Mouse (Mus musculus) MEL (cell line): ENCODE data around the gene Gria3. TPM values are rescaled to one million over a fixed set of nuclear protein-coding genes. Genes with fewer than 3 reads are reported as not detected.

ENCODE experiments used
- DNase-seq: peaks from one replicate; pipeline ENCODE4 v3.0.0; 2011; ENCODE audit warnings: low read depth, low spot score
- H3K27ac ChIP-seq: 2 replicates; pipeline ENCODE4 v1.5.1; 2012; ENCODE audit warnings: low read depth, mild to moderate bottlenecking, control low read depth, low read length, moderate library complexity; ENCODE audit not compliant: control insufficient read depth
- H3K27me3 ChIP-seq, 2 experiments: fragments of 150-350 bp in 1 of 2; sonication (generic) in 1 of 2; 2 replicates each; pipeline ENCODE4 v1.6.1; 2012; ENCODE audit warnings: low read length in 2 of 2, mild to moderate bottlenecking in 2 of 2, improper control_type of control experiment in 1 of 2, moderate library complexity in 1 of 2; ENCODE audit not compliant: insufficient read depth in 2 of 2, control insufficient read depth in 1 of 2
- H3K36me3 ChIP-seq, 2 experiments: 2 replicates each; pipeline ENCODE4 v1.6.1; 2012 to 2014; ENCODE audit warnings: low read length in 2 of 2, improper control_type of control experiment in 1 of 2, inconsistent platforms in 1 of 2, mild to moderate bottlenecking in 1 of 2; ENCODE audit not compliant: insufficient read depth in 2 of 2, control insufficient read depth in 1 of 2
- H3K4me1 ChIP-seq, 2 experiments: fragments of 150-350 bp in 1 of 2; sonication (generic) in 1 of 2; 2 replicates each; pipeline ENCODE4 v1.6.1; 2012; ENCODE audit warnings: low read length in 2 of 2, improper control_type of control experiment in 1 of 2, mild to moderate bottlenecking in 1 of 2; ENCODE audit not compliant: insufficient read depth in 2 of 2, control insufficient read depth in 1 of 2
- H3K4me3 ChIP-seq, 2 experiments: fragments of 150-350 bp in 1 of 2; sonication (generic) in 1 of 2; 2 replicates each; pipeline ENCODE4 v1.5.1; 2012; ENCODE audit warnings: low read depth in 2 of 2, low read length in 2 of 2, mild to moderate bottlenecking in 2 of 2, moderate library complexity in 2 of 2, control low read depth in 1 of 2, improper control_type of control experiment in 1 of 2; ENCODE audit not compliant: control insufficient read depth in 1 of 2, insufficient read depth in 1 of 2
- H3K79me2 ChIP-seq: 2 replicates; pipeline ENCODE4 v1.6.1; 2012; ENCODE audit warnings: mild to moderate bottlenecking, low read length, moderate library complexity; ENCODE audit not compliant: control insufficient read depth, poor library complexity, insufficient read depth
- H3K9ac ChIP-seq: 2 replicates; pipeline ENCODE4 v1.6.1; 2012; ENCODE audit warnings: low read depth, mild to moderate bottlenecking, control low read depth, low read length, moderate library complexity; ENCODE audit not compliant: control insufficient read depth, poor library complexity, severe bottlenecking
- H3K9me3 ChIP-seq: fragments of 150-350 bp; sonication (generic); replicated peaks from 2 replicates; pipeline ENCODE4 v1.6.1; 2012; ENCODE audit warnings: mild to moderate bottlenecking, low read length, improper control_type of control experiment, moderate library complexity; ENCODE audit not compliant: insufficient read depth
- BHLHE40 ChIP-seq: IDR thresholded peaks from 2 replicates; pipeline ENCODE4 v1.6.1; 2012; ENCODE audit warnings: low read depth, mild to moderate bottlenecking, inconsistent platforms, low read length, improper control_type of control experiment, borderline replicate concordance
- CHD1 ChIP-seq: IDR thresholded peaks from 2 replicates; pipeline ENCODE4 v1.6.1; 2012; ENCODE audit warnings: low read depth, mild to moderate bottlenecking, inconsistent platforms, low read length, improper control_type of control experiment
- CHD2 ChIP-seq: IDR thresholded peaks from 2 replicates; pipeline ENCODE4 v1.6.1; 2011; ENCODE audit warnings: low read length, improper control_type of control experiment
- CTCF ChIP-seq, 3 experiments: IDR thresholded peaks in 2 of 3; conservative IDR thresholded peaks in 1 of 3; 2 replicates each; pipeline ENCODE4 v1.5.1; 2011 to 2012; ENCODE audit warnings: low read length in 3 of 3, low read depth in 2 of 3, mild to moderate bottlenecking in 2 of 3, improper control_type of control experiment in 1 of 3, inconsistent platforms in 1 of 3, mixed read lengths in 1 of 3, moderate library complexity in 1 of 3; ENCODE audit not compliant: control insufficient read depth in 1 of 3, insufficient read depth in 1 of 3, poor library complexity in 1 of 3, severe bottlenecking in 1 of 3
- GABPA ChIP-seq: IDR thresholded peaks from 2 replicates; pipeline ENCODE4 v1.6.1; 2012; ENCODE audit warnings: low read depth, mild to moderate bottlenecking, inconsistent platforms, low read length, improper control_type of control experiment, moderate library complexity
- JUND ChIP-seq: IDR thresholded peaks from 2 replicates; pipeline ENCODE4 v1.6.1; 2011; ENCODE audit warnings: low read depth, mild to moderate bottlenecking, improper control_type of control experiment, low read length
- KAT2A ChIP-seq: conservative IDR thresholded peaks from 2 replicates; pipeline ENCODE4 v1.6.1; 2012; ENCODE audit warnings: low read depth, low read length, improper control_type of control experiment, inconsistent platforms
- MAX ChIP-seq: IDR thresholded peaks from 2 replicates; pipeline ENCODE4 v1.6.1; 2011; ENCODE audit warnings: low read length, improper control_type of control experiment
- MYC ChIP-seq: IDR thresholded peaks from 2 replicates; pipeline ENCODE4 v1.6.1; 2011; ENCODE audit warnings: low read depth, mild to moderate bottlenecking, low read length, improper control_type of control experiment, moderate library complexity
- NRF1 ChIP-seq: IDR thresholded peaks from 2 replicates; pipeline ENCODE4 v1.6.1; 2014; ENCODE audit warnings: low read depth, mild to moderate bottlenecking, inconsistent platforms, low read length, improper control_type of control experiment, moderate library complexity; ENCODE audit not compliant: poor library complexity, insufficient read depth, severe bottlenecking
- POLR2A ChIP-seq, 2 experiments: IDR thresholded peaks; 2 replicates each; pipeline ENCODE4 v1.6.1; 2011 to 2012; ENCODE audit warnings: low read length in 2 of 2, mild to moderate bottlenecking in 2 of 2, control low read depth in 1 of 2, improper control_type of control experiment in 1 of 2, low read depth in 1 of 2, moderate library complexity in 1 of 2; ENCODE audit not compliant: control insufficient read depth in 1 of 2, insufficient read depth in 1 of 2, poor library complexity in 1 of 2
- POLR2AphosphoS2 ChIP-seq: IDR thresholded peaks from 2 replicates; pipeline ENCODE4 v1.6.1; 2011; ENCODE audit warnings: low read length, improper control_type of control experiment
- POLR2AphosphoS5 ChIP-seq: IDR thresholded peaks from 2 replicates; pipeline ENCODE4 v1.6.1; 2012; ENCODE audit warnings: low read depth, borderline replicate concordance, mild to moderate bottlenecking, inconsistent platforms, low read length, moderate library complexity, mixed read lengths
- SMC3 ChIP-seq: IDR thresholded peaks from 2 replicates; pipeline ENCODE4 v1.6.1; 2011; ENCODE audit warnings: low read depth, low read length, improper control_type of control experiment
- TBP ChIP-seq: IDR thresholded peaks from 2 replicates; pipeline ENCODE4 v1.8.0; 2011; ENCODE audit warnings: low read depth, low read length, improper control_type of control experiment
- TCF12 ChIP-seq: IDR thresholded peaks from 2 replicates; pipeline ENCODE4 v1.6.1; 2014; ENCODE audit warnings: low read depth, mild to moderate bottlenecking, inconsistent platforms, low read length, improper control_type of control experiment, moderate library complexity
- USF2 ChIP-seq, 2 experiments: IDR thresholded peaks; 2 replicates each; pipeline ENCODE4 v1.6.1; 2011 to 2012; ENCODE audit warnings: improper control_type of control experiment in 2 of 2, low read length in 2 of 2, borderline replicate concordance in 1 of 2, inconsistent platforms in 1 of 2, low read depth in 1 of 2, mild to moderate bottlenecking in 1 of 2; ENCODE audit not compliant: insufficient read depth in 1 of 2
- ZKSCAN1 ChIP-seq: IDR thresholded peaks from 2 replicates; pipeline ENCODE4 v1.6.1; 2012; ENCODE audit warnings: low read depth, mild to moderate bottlenecking, inconsistent platforms, low read length, improper control_type of control experiment, moderate library complexity
- ZMIZ1 ChIP-seq: IDR thresholded peaks from 2 replicates; pipeline ENCODE4 v1.6.1; 2012; ENCODE audit warnings: low read depth, mild to moderate bottlenecking, inconsistent platforms, low read length, improper control_type of control experiment, moderate library complexity
- ZNF384 ChIP-seq: IDR thresholded peaks from 2 replicates; pipeline ENCODE4 v1.6.1; 2012; ENCODE audit warnings: low read depth, mild to moderate bottlenecking, inconsistent platforms, low read length, improper control_type of control experiment
- polyA plus RNA-seq, 2 experiments: library from polyadenylated mRNA; stranded (reverse) in 1 of 2; unstranded in 1 of 2; fragments of >175 nt in 1 of 2; fragments of >200 nt in 1 of 2; gene quantifications; 2 replicates each; pipeline versions ENCODE4 v1.2.1 to v1.2.4; 2012; ENCODE audit warnings: low replicate concordance in 2 of 2, low read depth in 1 of 2; ENCODE audit not compliant: insufficient read length in 2 of 2, insufficient read depth in 1 of 2, missing spikeins in 1 of 2
- total RNA-seq: library from RNA; depleted of rRNA; stranded (reverse); fragments of 300-350 nt; gene quantifications from 2 replicates; pipeline ENCODE4 v1.2.3, GENCODE M21; 2012

Gria3 gene
- total and polyA plus RNA-seq, 3 experiments, result not detected

- DNase-seq, result no peak
- Histone ChIP-seq H3K36me3 (no peaks in the 10 kb centered on the region), H3K9me3 (no peaks in the 10 kb centered on the region), H3K4me1 (no peaks in the 10 kb centered on the region), H3K27ac (no peak overlapping the region), H3K79me2 (no peaks in the 10 kb centered on the region), H3K9ac (no peak overlapping the region), H3K4me3 (no peak overlapping the region), H3K27me3 (no peaks in the 10 kb centered on the region)
- no peak for TF ChIP-seq GABPA
- no peak for TF ChIP-seq BHLHE40
- TF ChIP-seq MAX, result no peak
- no peak for TF ChIP-seq CHD2
- no peak for TF ChIP-seq POLR2A (IDR thresholded peaks at IDR 0.05; ENCODE audit: control insufficient read depth in 1 of 2, insufficient read depth in 1 of 2, low read depth in 1 of 2, low read length in 2 of 2, poor library complexity in 1 of 2)
- TF ChIP-seq CHD1, result no peak
- TF ChIP-seq POLR2AphosphoS5, result no peak
- no peak for TF ChIP-seq TBP
- no peak for TF ChIP-seq POLR2AphosphoS2
- no peak for TF ChIP-seq ZKSCAN1
- no peak for TF ChIP-seq KAT2A
- TF ChIP-seq MYC, result no peak
- TF ChIP-seq TCF12, result no peak
- TF ChIP-seq SMC3, result no peak
- TF ChIP-seq CTCF (IDR thresholded peaks at IDR 0.05 in 2 of 3, conservative IDR thresholded peaks at IDR 0.05 in 1 of 3; ENCODE audit: control insufficient read depth in 1 of 3, insufficient read depth in 1 of 3, low read depth in 2 of 3, low read length in 3 of 3, poor library complexity in 1 of 3, severe bottlenecking in 1 of 3), result no peak
- TF ChIP-seq NRF1, result no peak
- no peak for TF ChIP-seq ZNF384
- no peak for TF ChIP-seq USF2 (IDR thresholded peaks at IDR 0.05; ENCODE audit: borderline replicate concordance in 1 of 2, insufficient read depth in 1 of 2, low read depth in 1 of 2, low read length in 2 of 2)
- no peak for TF ChIP-seq ZMIZ1
These were observed 95.9 kb downstream of the Gria3 start for GRCm38 (mm10) chrX:41496528-41496927.

GRCm38 (mm10) chrX:41505371-41505770 lies 104.7 kb downstream of the Gria3 start:
- no peak for TF ChIP-seq POLR2AphosphoS2
- no peak for TF ChIP-seq JUND
- no peak for TF ChIP-seq ZNF384
- TF ChIP-seq TCF12, result no peak
- no peak overlapping the region for H3K27ac ChIP-seq
- H3K9ac ChIP-seq, result no peak overlapping the region
- H3K27me3 ChIP-seq, result no peaks in the 10 kb centered on the region
- H3K79me2 ChIP-seq, result no peaks in the 10 kb centered on the region
- no peaks in the 10 kb centered on the region for H3K36me3 ChIP-seq
- no peak for DNase-seq
- H3K9me3 ChIP-seq, result no peaks in the 10 kb centered on the region
- H3K4me3 ChIP-seq, result no peak overlapping the region
- no peaks in the 10 kb centered on the region for H3K4me1 ChIP-seq
